Comparison of ENCODE assay signal across 24 mouse cellular contexts in genomic region chr12:103332879-103333278, GRCm38 (mm10). TPM values are rescaled to one million over a fixed set of nuclear protein-coding genes. Genes with fewer than 3 reads are reported as not detected.
DNase-seq lines count a peak whose midpoint lies in the region; ATAC-seq lines count a peak whose summit lies in the region.
"Had no signal": no experiment of that assay in that cellular context is flagged by ENCODE, and none has a peak within 500 bp of the region (broad histone marks: within the 10 kb centered on the region; RNA-seq: fewer than 3 reads in every experiment).

No protein-coding gene starts in this region.

- 93% methylated on average over 2 of the region's 2 CpGs for WGBS in hindbrain, embryonic 11.5 days

- DNase-seq in 416B (ENCODE audit: low read depth) = peak; percentile 68
- DNase-seq in A20 (ENCODE audit: low read depth, low spot score) = peak; percentile 57
- peak; percentile 26 to 56 for DNase-seq in monocyte, adult 2 months (ENCODE audit: low read depth in 1 of 2, low spot score in 2 of 2)
- DNase-seq in adrenal gland, postnatal 25 days = no peak
- no peak for DNase-seq in hindbrain, embryonic 11.5 days (ENCODE audit: low spot score)
- DNase-seq in heart, postnatal 25 days (ENCODE audit: low spot score) = no peak
- DNase-seq: adrenal gland, postnatal 36 days; cerebellum, postnatal 14 days; heart, postnatal 14 days; lung, postnatal 14 days had no signal

- ATAC-seq in activated CD4-positive, CD25-positive, alpha-beta regulatory T cell, adult 4 months = peak; percentile 33
- no peak for ATAC-seq in hindbrain, embryonic 11.5 days (ENCODE audit: low FRiP score)
- ATAC-seq: forebrain, embryonic 16.5 days had no signal

- H3K4me3 ChIP-seq in hindbrain, embryonic 11.5 days (ENCODE audit: low read depth, low read length) = no peak overlapping the region
- H3K4me3 ChIP-seq: embryonic facial prominence, embryonic 10.5 days; erythroblast, embryonic 14.5 days; heart, embryonic 10.5 days; layer of hippocampus, adult 2 months; liver, embryonic 15.5 days had no signal

- no peak overlapping the region for H3K4me2 ChIP-seq in hindbrain, embryonic 11.5 days (replicated peaks; ENCODE audit: low read depth, low read length)
- H3K4me2 ChIP-seq: liver, embryonic 15.5 days; midbrain, embryonic 11.5 days had no signal

- H3K9me3 ChIP-seq in hindbrain, embryonic 11.5 days (ENCODE audit: control insufficient read depth, low read length) = no peaks in the 10 kb centered on the region
- H3K9me3 ChIP-seq: embryonic facial prominence, embryonic 10.5 days; heart, embryonic 10.5 days; liver, embryonic 15.5 days had no signal

- peaks cover 14% of the 10 kb centered on the region; the same call in 1 of the 2 replicates for H3K27me3 ChIP-seq in hindbrain, embryonic 11.5 days (ENCODE audit: control insufficient read depth, insufficient read depth, low read length)
- H3K27me3 ChIP-seq: liver, embryonic 15.5 days had no signal

- no peaks in the 10 kb centered on the region for H3K4me1 ChIP-seq in hindbrain, embryonic 11.5 days (replicated peaks; ENCODE audit: control insufficient read depth, insufficient read depth, low read length)

- no peak overlapping the region for H3K9ac ChIP-seq in hindbrain, embryonic 11.5 days (ENCODE audit: low read depth, low read length)
- H3K9ac ChIP-seq: liver, embryonic 15.5 days had no signal

- no peak overlapping the region for H3K27ac ChIP-seq in hindbrain, embryonic 11.5 days (ENCODE audit: low read depth, low read length)
- H3K27ac ChIP-seq: embryonic facial prominence, embryonic 10.5 days; heart, embryonic 10.5 days; kidney, postnatal 0 days; liver, embryonic 15.5 days had no signal

- no peaks in the 10 kb centered on the region for H3K36me3 ChIP-seq in hindbrain, embryonic 11.5 days (ENCODE audit: control insufficient read depth, insufficient read depth, low read length)
- H3K36me3 ChIP-seq: embryonic facial prominence, embryonic 10.5 days; liver, embryonic 15.5 days had no signal

- intact Hi-C loops in heart, postnatal 25 days (cut with DNase I) = no loop called here

RNA-seq across cellular contexts. Expression of gene Fam181a, which starts 22.1 kb away (rescaled TPM):
- polyA plus RNA-seq in activated CD4-positive, CD25-positive, alpha-beta regulatory T cell, adult 4 months (2017; shearing (Covaris generic)) = not detected
- total RNA-seq in adrenal gland, postnatal 25 days (2021) = not detected in 2 replicates
- polyA plus RNA-seq in hindbrain, embryonic 11.5 days (2014; fragmentation: Nextera tagmentation; extraction: Ambion mirVana) = 16.6 and 23.8 TPM in 2 replicates
- not detected for total RNA-seq in heart, postnatal 25 days (2021)
- total RNA-seq: adrenal gland, postnatal 36 days; ES-E14; gastrocnemius, adult 8-10 months; heart, postnatal 14 days had no signal
- polyA plus RNA-seq: erythroblast, embryonic 14.5 days; heart, embryonic 10.5 days; intestine, embryonic 14.5 days; kidney, postnatal 0 days; limb, embryonic 11.5 days; liver, embryonic 15.5 days; stomach, embryonic 16.5 days had no signal

RNA-seq across cellular contexts. Expression of gene Asb2, which starts 22.9 kb away (rescaled TPM):
- 10 to 100 TPM; 14.2 to 37.7 TPM for polyA plus RNA-seq in activated CD4-positive, CD25-positive, alpha-beta regulatory T cell, adult 4 months (2017; shearing (Covaris generic))
- total RNA-seq in adrenal gland, postnatal 25 days (2021) = 0.85 and 1.4 TPM in 2 replicates
- 0.54 and 1.0 TPM in 2 replicates for polyA plus RNA-seq in hindbrain, embryonic 11.5 days (2014; fragmentation: Nextera tagmentation; extraction: Ambion mirVana)
- 100 to 1,000 TPM; 497 to 569 TPM for total RNA-seq in heart, postnatal 25 days (2021)

RNA-seq across cellular contexts. Expression of gene Otub2, which starts 55.6 kb away (rescaled TPM):
- 1 to 10 TPM; 1.7 TPM for polyA plus RNA-seq in activated CD4-positive, CD25-positive, alpha-beta regulatory T cell, adult 4 months (2017; shearing (Covaris generic))
- 3.5 and 3.9 TPM in 2 replicates for total RNA-seq in adrenal gland, postnatal 25 days (2021)
- polyA plus RNA-seq in hindbrain, embryonic 11.5 days (2014; fragmentation: Nextera tagmentation; extraction: Ambion mirVana) = 12.1 and 15.2 TPM in 2 replicates
- 1 to 10 TPM; 4.4 to 4.9 TPM for total RNA-seq in heart, postnatal 25 days (2021)

Comparison
In these comparisons a context has a peak if more than half of its experiments do, and no peak if none do; other contexts are left out.
1. DNase-seq: peak in 416B (single experiment), A20 (single experiment) and monocyte, adult 2 months (2 of 2); none in adrenal gland, postnatal 25 days (single experiment), hindbrain, embryonic 11.5 days (single experiment) and heart, postnatal 25 days (single experiment).
2. RNA of gene Asb2, which starts 22.9 kb away (total RNA-seq): 497 to 569 TPM in heart, postnatal 25 days; 0.85 to 1.4 TPM in adrenal gland, postnatal 25 days; every median in the first group is over 100 times any median in the second.